Mouse (Mus musculus) cortical plate, adult 2 months (tissue): ENCODE data around the gene Dnah6. TPM values are rescaled to one million over a fixed set of nuclear protein-coding genes. Genes with fewer than 3 reads are reported as not detected.

Experiments
- H3K27ac ChIP-seq: fragments of 200-500 bp; 2 replicates; pipeline ENCODE4 v1.5.1; 2012; ENCODE audit warnings: low read length, control low read depth, inconsistent platforms; ENCODE audit not compliant: insufficient read depth
- H3K4me1 ChIP-seq: fragments of 200-500 bp; 2 replicates; pipeline ENCODE4 v1.6.1; 2011; ENCODE audit warnings: low read length; ENCODE audit not compliant: control insufficient read depth, insufficient read depth
- H3K4me3 ChIP-seq: fragments of 200-500 bp; 2 replicates; pipeline ENCODE4 v1.5.1; 2011; ENCODE audit warnings: mild to moderate bottlenecking, low read length, control low read depth; ENCODE audit not compliant: insufficient read depth
- CTCF ChIP-seq: fragments of 200-500 bp; IDR thresholded peaks from 2 replicates; pipeline ENCODE4 v1.5.1; 2011; ENCODE audit warnings: mild to moderate bottlenecking, control low read depth, low read length; ENCODE audit not compliant: insufficient read depth; ENCODE audit errors: extremely low read depth
- POLR2A ChIP-seq: fragments of 200-500 bp; IDR thresholded peaks from 2 replicates; pipeline ENCODE4 v1.6.1; 2011; ENCODE audit warnings: mild to moderate bottlenecking, low read length, control low read depth; ENCODE audit not compliant: insufficient read depth; ENCODE audit errors: extremely low read depth
- polyA plus RNA-seq: library from polyadenylated mRNA; depleted of rRNA; stranded (reverse); fragments of >200 nt; gene quantifications from 2 replicates; pipeline ENCODE4 v1.2.3, GENCODE M21; 2012

The Dnah6 gene
- polyA plus RNA-seq, 1 experiment = 0.35 TPM

DNA sequence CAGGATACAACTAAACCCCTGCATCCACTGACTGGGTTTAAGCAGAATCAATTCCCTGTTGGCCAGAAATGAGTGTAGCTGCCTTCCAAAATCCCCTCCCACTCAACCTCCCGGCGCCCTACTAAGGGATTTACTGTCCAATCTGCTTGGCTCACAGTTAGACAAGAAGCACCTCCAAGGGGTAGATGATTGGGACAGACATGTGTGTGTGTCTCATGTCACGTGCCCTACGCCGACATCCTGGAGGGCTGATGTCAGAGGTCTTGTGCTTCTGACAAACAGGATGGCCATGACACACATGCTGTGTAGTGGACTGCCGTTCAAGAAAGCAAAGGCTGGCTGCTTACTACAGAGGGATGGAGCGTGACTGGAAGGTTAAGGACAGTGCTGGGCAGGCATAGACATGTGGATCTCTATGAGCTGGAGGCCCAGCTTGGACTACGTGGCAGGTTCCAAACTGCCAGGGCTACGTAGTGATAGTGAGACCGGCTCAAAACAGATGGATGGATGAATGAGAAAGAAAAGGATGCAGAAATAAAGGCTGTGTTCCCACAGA lies 202.6 kb downstream of the Dnah6 start:
- H3K4me3 ChIP-seq = no peak overlapping the region

DNA sequence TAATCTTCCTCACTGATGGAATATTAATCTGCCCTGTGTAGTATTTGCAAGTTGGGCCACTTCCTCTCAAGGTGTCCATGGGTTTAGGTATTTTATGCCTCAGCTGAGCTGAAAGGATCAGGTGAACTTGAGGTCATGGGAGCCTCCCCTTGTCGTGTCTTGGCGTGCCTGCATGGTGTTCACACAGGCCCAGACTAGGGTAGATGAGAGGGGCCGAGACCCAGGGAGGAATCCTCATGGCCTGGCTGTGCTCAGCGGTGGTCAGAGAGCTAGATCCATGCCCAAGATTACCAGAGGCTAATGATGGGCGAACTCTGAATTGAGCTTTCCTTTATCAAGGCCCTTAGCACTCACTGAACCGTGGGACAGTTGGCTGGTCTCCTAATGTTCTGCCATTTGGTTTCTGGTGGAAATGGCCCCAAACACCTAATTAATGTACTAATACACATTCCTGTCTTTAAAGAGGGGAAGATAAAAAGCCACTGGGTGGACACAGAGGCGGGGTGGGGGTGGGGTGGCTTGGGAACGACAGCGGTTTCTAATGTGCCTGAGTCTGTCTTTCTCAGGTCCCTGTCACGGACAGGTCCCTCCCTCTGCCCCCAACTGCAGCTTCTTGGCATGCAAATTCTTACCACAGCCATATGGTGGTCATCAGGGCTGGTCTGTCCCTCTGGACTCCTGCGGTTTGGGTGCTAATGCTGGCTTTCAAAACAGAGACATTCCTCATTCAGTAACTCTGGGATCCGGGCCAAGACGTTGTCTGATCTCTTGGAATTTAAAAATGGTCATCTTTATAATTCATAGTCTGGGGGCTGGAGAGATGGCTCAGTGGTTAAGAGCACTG lies 206.9 kb downstream of the Dnah6 start:
- Histone ChIP-seq H3K4me1 (no peaks in the 10 kb centered on the region), H3K4me3 (no peak overlapping the region), H3K27ac (no peak overlapping the region)
- no peak for TF ChIP-seq POLR2A
- TF ChIP-seq CTCF = no peak

More for the DNA sequence above, 202.6 kb downstream of the Dnah6 start:
- no peak for TF ChIP-seq CTCF
- TF ChIP-seq POLR2A = no peak
- no peak overlapping the region for H3K27ac ChIP-seq
- H3K4me1 ChIP-seq = no peaks in the 10 kb centered on the region

- TF ChIP-seq POLR2A = no peak
- TF ChIP-seq CTCF = no peak
- H3K27ac ChIP-seq = no peak overlapping the region
- no peaks in the 10 kb centered on the region for H3K4me1 ChIP-seq
- H3K4me3 ChIP-seq = no peak overlapping the region
Measured at GRCm38 (mm10) chr6:73012931-73013330, 208.5 kb downstream of the Dnah6 start.

GRCm38 (mm10) chr6:73011827-73012226 lies 209.6 kb downstream of the Dnah6 start:
- Histone ChIP-seq H3K4me1 (no peaks in the 10 kb centered on the region), H3K4me3 (no peak overlapping the region), H3K27ac (no peak overlapping the region)
- no peak for TF ChIP-seq CTCF
- no peak for TF ChIP-seq POLR2A

DNA sequence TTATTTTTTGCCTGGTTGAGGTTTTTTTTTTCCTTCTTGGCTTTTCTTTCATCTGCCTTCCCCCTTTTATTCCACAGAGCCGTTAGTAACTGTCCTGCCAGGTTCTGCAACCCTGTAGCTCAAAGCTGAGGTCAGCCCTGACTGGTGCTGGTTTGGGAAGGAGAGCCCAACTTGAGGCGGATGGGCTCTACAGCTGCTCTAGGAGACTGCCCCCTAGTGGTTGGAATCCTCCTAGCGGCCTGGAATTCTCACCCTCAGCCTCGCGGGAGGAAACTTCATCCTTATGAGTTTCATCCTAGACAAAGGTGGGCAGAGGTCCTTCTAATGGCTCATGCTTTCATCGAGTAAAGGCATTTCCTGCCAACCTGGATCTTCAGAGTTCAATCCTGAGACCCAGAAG lies 211.4 kb downstream of the Dnah6 start:
- H3K27ac ChIP-seq = no peak overlapping the region
- no peak for TF ChIP-seq POLR2A
- peak; percentile 51 for TF ChIP-seq CTCF
- H3K4me1 ChIP-seq = no peaks in the 10 kb centered on the region
- H3K4me3 ChIP-seq = no peak overlapping the region

DNA sequence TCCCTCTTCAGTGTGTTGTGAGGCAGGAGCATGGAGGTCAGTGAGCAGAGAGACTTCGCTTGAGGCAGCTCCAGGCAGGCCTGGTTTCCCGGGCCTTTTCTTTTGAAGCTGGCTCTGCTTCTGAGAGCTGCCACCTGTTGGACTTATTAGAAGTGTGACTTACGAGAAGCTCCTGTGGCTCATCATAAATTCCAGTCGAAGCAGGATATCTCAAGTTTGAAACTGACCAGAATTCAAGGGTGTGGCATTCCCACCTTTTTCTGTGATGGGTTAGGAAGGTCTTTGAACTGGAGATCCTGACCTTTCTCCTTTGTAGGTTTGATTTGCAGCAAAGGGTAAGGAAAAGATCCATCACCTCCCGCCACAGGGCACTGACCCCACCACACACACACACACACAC lies 217.8 kb downstream of the Dnah6 start:
- Histone ChIP-seq H3K4me3 (no peak overlapping the region), H3K27ac (no peak overlapping the region), H3K4me1 (no peaks in the 10 kb centered on the region)
- no peak for TF ChIP-seq CTCF
- no peak for TF ChIP-seq POLR2A

DNA sequence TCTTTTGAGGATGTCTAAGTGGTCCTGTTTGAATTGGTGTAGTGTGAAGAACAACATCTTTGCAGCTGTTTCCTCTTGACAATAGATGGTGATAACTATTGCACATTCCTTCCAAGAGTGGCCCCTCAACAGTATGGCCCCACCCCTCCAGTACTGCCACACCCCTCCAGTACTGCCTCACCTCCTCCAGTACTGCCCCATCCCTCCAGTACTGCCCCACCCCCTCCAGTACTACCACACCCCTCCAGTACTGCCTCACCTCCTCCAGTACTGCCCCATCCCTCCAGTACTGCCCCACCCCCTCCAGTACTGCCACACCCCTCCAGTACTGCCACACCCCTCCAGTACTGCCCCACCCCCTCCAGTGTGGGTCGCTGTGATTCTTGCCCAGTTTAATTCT lies 219.1 kb downstream of the Dnah6 start:
- no peak overlapping the region for H3K4me3 ChIP-seq
- TF ChIP-seq CTCF = no peak
- no peak for TF ChIP-seq POLR2A
- no peaks in the 10 kb centered on the region for H3K4me1 ChIP-seq
- H3K27ac ChIP-seq = no peak overlapping the region

- Histone ChIP-seq H3K4me1 (no peaks in the 10 kb centered on the region), H3K4me3 (no peak overlapping the region), H3K27ac (no peak overlapping the region)
- no peak for TF ChIP-seq CTCF
- no peak for TF ChIP-seq POLR2A
Measured at GRCm38 (mm10) chr6:72998809-72999208, 222.6 kb downstream of the Dnah6 start.

GRCm38 (mm10) chr6:72993688-72994082 lies 227.8 kb downstream of the Dnah6 start:
- TF ChIP-seq CTCF (no peak), POLR2A (no peak)
- no peak overlapping the region for H3K27ac ChIP-seq
- no peaks in the 10 kb centered on the region for H3K4me1 ChIP-seq
- no peak overlapping the region for H3K4me3 ChIP-seq
